Mouse (Mus musculus): ENCODE results near the gene Bag3. TPM values are rescaled to one million over a fixed set of nuclear protein-coding genes. Genes with fewer than 3 reads are reported as not detected.

Gene Bag3
- polyA plus RNA-seq, 1 experiment from 2014 or later: 12.3 TPM

DNA sequence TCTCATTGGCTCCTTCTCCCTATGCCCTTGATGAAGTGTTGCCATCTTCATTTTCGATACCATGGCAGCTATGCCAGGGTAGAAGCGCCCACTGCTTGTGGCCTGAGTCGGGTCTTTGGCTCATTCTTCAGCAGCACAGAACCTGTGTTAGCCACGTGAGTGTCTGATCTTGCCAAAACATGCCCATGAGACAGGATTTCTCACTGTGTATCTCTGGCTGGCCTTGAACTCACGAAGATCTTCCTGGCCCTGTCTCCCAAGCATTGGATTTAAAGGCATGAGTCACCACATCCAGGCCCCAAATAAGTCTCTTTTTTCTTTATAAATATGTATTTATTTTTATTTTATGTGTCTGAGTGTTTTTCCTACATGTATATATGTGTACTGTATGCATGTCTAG is 51.8 kb downstream of the Bag3 start:
- ATAC-seq: no peak
- Histone ChIP-seq H3K4me3 (replicated peaks) (no peak overlapping the region), H3K4me1 (replicated peaks) (no peaks in the 10 kb centered on the region), H3K36me3 (no peaks in the 10 kb centered on the region), H3K9ac (no peak overlapping the region), H3K9me3 (no peaks in the 10 kb centered on the region), H3K27ac (no peak overlapping the region), H3K4me2 (replicated peaks) (no peak overlapping the region), H3K27me3 (replicated peaks) (no peaks in the 10 kb centered on the region)
- WGBS: 90% methylated on average over 5 of the region's 5 CpGs

GRCm38 (mm10) chr7:128575794-128576193 is 52.4 kb downstream of the Bag3 start:
- no peaks in the 10 kb centered on the region for H3K27me3 ChIP-seq (replicated peaks)
- no peak for ATAC-seq
- H3K4me3 ChIP-seq (replicated peaks): no peak overlapping the region
- H3K9ac ChIP-seq: no peak overlapping the region
- H3K27ac ChIP-seq: no peak overlapping the region
- no peaks in the 10 kb centered on the region for H3K4me1 ChIP-seq (replicated peaks)
- 82% methylated on average over 2 of the region's 2 CpGs for WGBS
- no peak overlapping the region for H3K4me2 ChIP-seq (replicated peaks)
- H3K36me3 ChIP-seq: no peaks in the 10 kb centered on the region
- H3K9me3 ChIP-seq: no peaks in the 10 kb centered on the region

- H3K4me3 ChIP-seq (replicated peaks): no peak overlapping the region
- 48% methylated on average over 1 of the region's 1 CpGs for WGBS
- H3K9ac ChIP-seq: no peak overlapping the region
- no peaks in the 10 kb centered on the region for H3K36me3 ChIP-seq
- no peaks in the 10 kb centered on the region for H3K27me3 ChIP-seq (replicated peaks)
- no peaks in the 10 kb centered on the region for H3K9me3 ChIP-seq
- ATAC-seq: no peak
- no peak overlapping the region for H3K4me2 ChIP-seq (replicated peaks)
- no peaks in the 10 kb centered on the region for H3K4me1 ChIP-seq (replicated peaks)
- no peak overlapping the region for H3K27ac ChIP-seq
Measured at GRCm38 (mm10) chr7:128577607-128578006, 54.2 kb downstream of the Bag3 start.

GRCm38 (mm10) chr7:128578199-128578945 is 55.0 kb downstream of the Bag3 start:
- 78% methylated on average over 10 of the region's 10 CpGs for WGBS
- ATAC-seq: no peak
- Histone ChIP-seq H3K27me3 (replicated peaks) (no peaks in the 10 kb centered on the region), H3K9ac (no peak overlapping the region), H3K9me3 (no peaks in the 10 kb centered on the region), H3K4me3 (replicated peaks) (no peak overlapping the region), H3K27ac (no peak overlapping the region), H3K4me2 (replicated peaks) (no peak overlapping the region), H3K36me3 (no peaks in the 10 kb centered on the region), H3K4me1 (replicated peaks) (no peaks in the 10 kb centered on the region)

GRCm38 (mm10) chr7:128579381-128579780 is 56.0 kb downstream of the Bag3 start:
- Histone ChIP-seq H3K36me3 (no peaks in the 10 kb centered on the region), H3K27ac (no peak overlapping the region), H3K9me3 (no peaks in the 10 kb centered on the region), H3K4me2 (replicated peaks) (no peak overlapping the region), H3K27me3 (replicated peaks) (no peaks in the 10 kb centered on the region), H3K9ac (no peak overlapping the region), H3K4me1 (replicated peaks) (no peaks in the 10 kb centered on the region), H3K4me3 (replicated peaks) (no peak overlapping the region)
- WGBS: 69% methylated on average over 2 of the region's 2 CpGs
- ATAC-seq: no peak

DNA sequence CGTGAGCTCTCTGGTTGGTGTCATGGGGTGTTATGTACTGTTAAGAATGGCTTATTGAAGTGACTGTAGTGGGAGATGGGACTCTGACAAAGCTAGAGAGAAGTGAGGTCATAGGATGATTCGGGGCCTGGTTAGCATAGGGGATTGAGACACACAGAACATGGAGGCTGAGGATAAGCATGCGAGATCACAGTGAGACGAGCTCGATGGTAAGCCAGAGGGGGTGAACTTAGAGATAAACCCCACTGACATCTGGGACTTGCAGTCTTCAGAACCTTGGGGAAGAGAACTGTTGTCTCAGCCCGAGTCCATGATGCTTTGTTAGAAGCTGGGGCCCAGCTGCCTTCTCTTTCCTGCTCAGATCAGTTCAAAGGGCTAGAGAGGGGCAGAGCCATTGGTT is 56.9 kb downstream of the Bag3 start:
- Histone ChIP-seq H3K27me3 (replicated peaks) (no peaks in the 10 kb centered on the region), H3K36me3 (no peaks in the 10 kb centered on the region), H3K4me2 (replicated peaks) (no peak overlapping the region), H3K9me3 (no peaks in the 10 kb centered on the region), H3K4me1 (replicated peaks) (no peaks in the 10 kb centered on the region), H3K4me3 (replicated peaks) (no peak overlapping the region), H3K9ac (no peak overlapping the region), H3K27ac (no peak overlapping the region)
- 92% methylated on average over 6 of the region's 6 CpGs for WGBS
- no peak for ATAC-seq

- 64% methylated on average over 15 of the region's 15 CpGs for WGBS
- Histone ChIP-seq H3K4me1 (replicated peaks) (no peaks in the 10 kb centered on the region), H3K4me3 (replicated peaks) (no peak overlapping the region), H3K9me3 (no peaks in the 10 kb centered on the region), H3K4me2 (replicated peaks) (no peak overlapping the region), H3K27ac (no peak overlapping the region), H3K27me3 (replicated peaks) (no peaks in the 10 kb centered on the region), H3K36me3 (no peaks in the 10 kb centered on the region), H3K9ac (no peak overlapping the region)
- ATAC-seq: no peak
Measured at GRCm38 (mm10) chr7:128581864-128582484, 58.6 kb downstream of the Bag3 start.

- Histone ChIP-seq H3K27me3 (replicated peaks) (no peaks in the 10 kb centered on the region), H3K4me1 (replicated peaks) (no peaks in the 10 kb centered on the region), H3K4me3 (replicated peaks) (no peak overlapping the region), H3K36me3 (no peaks in the 10 kb centered on the region), H3K9me3 (no peaks in the 10 kb centered on the region), H3K4me2 (replicated peaks) (no peak overlapping the region), H3K27ac (no peak overlapping the region), H3K9ac (no peak overlapping the region)
- WGBS: 79% methylated on average over 6 of the region's 6 CpGs
- no peak for ATAC-seq
Measured at GRCm38 (mm10) chr7:128583213-128583948, 60.0 kb downstream of the Bag3 start.

DNA sequence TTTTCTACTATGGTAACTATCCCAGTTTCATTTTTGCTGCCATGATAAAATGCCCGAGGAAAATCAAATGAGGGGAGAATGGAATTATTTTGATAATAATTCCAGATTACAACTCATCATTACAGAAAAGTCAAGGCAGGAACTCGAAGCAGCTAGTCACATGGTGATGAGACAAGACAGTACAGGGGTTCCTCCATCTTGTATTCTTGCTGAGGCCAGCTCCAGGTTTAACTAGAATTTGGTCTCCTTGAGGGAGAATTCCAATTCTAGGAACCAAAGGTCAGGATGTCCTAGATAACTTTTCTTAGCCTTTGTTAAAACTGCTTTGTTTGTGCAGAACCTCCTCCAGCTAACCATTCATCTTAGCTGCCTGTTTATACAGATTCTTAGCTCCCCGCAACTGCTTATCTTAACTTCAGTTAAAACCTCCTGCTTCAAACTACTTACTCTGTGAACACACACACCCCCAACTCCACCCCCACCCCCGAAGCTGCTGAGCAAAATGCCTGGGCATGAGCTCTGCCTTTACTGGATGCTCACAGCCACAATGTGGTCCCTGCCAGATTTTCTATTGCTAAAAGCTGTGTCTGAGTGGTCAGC is 64.0 kb downstream of the Bag3 start:
- Histone ChIP-seq H3K9ac (no peak overlapping the region), H3K4me2 (replicated peaks) (no peak overlapping the region), H3K9me3 (no peaks in the 10 kb centered on the region), H3K27me3 (replicated peaks) (no peaks in the 10 kb centered on the region), H3K27ac (peak overlapping the region; percentile 13; the same call in 1 of the 2 replicates), H3K36me3 (no peaks in the 10 kb centered on the region), H3K4me1 (replicated peaks) (peaks cover 5% of the 10 kb centered on the region), H3K4me3 (replicated peaks) (no peak overlapping the region)
- ATAC-seq: no peak
- 49% methylated on average over 4 of the region's 4 CpGs for WGBS

DNA sequence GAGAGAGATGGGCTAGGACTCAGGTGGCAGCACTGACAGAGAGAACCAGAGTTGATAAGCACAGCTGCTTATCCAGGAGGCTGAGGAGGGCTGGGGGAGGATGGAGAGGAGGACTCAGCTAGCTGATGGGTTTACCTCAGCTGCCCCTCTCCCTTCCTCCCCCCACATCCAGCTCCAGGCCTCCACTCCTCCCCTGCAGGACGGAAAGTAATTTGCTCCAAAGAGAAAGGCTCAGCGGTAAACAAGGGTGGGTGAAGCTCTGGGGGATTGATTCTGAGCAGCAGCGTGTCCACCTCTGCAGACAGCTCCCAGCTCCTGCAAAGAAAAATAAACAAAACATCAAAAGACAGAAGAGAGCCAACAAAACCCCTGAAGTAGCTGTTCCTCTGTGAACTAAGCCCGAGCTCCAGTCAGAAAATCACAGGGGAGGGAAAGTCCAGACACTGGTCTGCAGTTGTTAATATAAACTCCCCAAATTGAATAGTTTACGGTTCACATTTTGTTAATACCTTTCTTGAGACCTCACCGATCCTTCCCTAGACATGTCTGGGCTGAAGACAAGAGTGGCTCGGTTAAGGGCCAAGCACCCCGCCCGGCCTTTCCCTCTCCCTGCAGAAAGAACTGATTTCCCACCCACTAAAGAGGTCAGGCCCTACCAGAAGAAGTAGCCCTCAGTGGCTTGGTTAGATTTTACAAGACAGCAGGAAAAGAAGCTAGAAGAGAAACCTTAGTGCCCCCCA is 68.1 kb downstream of the Bag3 start:
- H3K4me3 ChIP-seq (replicated peaks): no peak overlapping the region
- no peak overlapping the region for H3K9ac ChIP-seq
- H3K4me2 ChIP-seq (replicated peaks): 0 out of 2 replicates have a peak overlapping the region, but pooled peaks have one; percentile 2
- no peaks in the 10 kb centered on the region for H3K9me3 ChIP-seq
- ATAC-seq: peak; percentile 53; the same call in 1 of the 2 replicates
- peaks cover 8% of the 10 kb centered on the region for H3K4me1 ChIP-seq (replicated peaks)
- no peaks in the 10 kb centered on the region for H3K27me3 ChIP-seq (replicated peaks)
- 25% methylated on average over 9 of the region's 9 CpGs for WGBS
- H3K36me3 ChIP-seq: no peaks in the 10 kb centered on the region
- peak overlapping the region; percentile 20; the same call in 1 of the 2 replicates for H3K27ac ChIP-seq

DNA sequence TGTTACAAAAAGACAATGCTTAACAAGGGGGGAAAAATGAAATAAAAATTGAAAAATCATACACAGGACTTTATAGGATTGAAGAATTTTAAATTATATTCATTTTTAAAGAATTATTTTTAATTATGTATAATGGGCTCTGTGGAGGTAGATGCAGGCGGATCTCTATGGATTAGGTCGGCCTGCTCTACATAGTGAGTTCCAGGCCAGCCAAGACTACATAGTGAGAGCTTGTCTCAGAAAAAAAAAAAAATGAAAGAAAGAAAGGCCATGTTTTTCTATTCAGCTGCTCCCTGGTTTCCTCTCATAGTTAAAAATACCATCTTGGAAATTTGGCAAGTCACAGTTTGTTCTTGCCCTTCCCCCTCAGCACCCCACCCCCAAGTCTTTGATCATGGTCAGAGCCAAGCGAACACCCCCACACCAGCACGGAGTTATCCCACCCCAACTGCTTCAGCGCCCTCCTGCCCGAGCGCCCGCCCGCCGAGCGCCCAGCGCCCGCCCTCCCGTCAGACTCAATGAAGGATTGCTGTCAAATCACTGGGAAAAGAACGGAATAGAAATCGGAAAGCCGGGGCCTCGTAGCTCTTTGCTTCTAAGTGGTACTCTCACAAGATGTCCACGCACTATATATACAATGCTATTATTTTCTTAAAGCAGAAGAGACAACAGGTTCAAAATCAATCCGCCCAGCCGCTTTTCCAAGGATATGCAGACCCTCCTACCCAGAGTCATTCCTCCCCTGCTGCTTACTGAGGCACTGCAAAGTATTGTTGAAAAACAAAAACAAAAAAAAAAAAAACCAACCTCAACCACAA is 68.9 kb downstream of the Bag3 start:
- Histone ChIP-seq H3K4me1 (replicated peaks) (peaks cover 8% of the 10 kb centered on the region), H3K36me3 (no peaks in the 10 kb centered on the region), H3K9ac (no peak overlapping the region), H3K4me2 (replicated peaks) (peak overlapping the region; percentile 52), H3K27ac (0 out of 2 replicates have a peak overlapping the region, but pooled peaks have one; percentile 38), H3K9me3 (no peaks in the 10 kb centered on the region), H3K4me3 (replicated peaks) (peak overlapping the region; percentile 19), H3K27me3 (replicated peaks) (no peaks in the 10 kb centered on the region)
- 21% methylated on average over 21 of the region's 21 CpGs for WGBS
- ATAC-seq: no peak
